Mouse (Mus musculus): ENCODE results near the gene Gm20767. TPM values are rescaled to one million over a fixed set of nuclear protein-coding genes. Genes with fewer than 3 reads are reported as not detected.
"Not testable (repeated sequence)": the region's sequence is repeated elsewhere in the genome, so short reads cannot be mapped to it uniquely, and the experiment has no call there.

The Gm20767 gene
- polyA plus RNA-seq, 1 experiment from 2014 or later, result not detected

DNA sequence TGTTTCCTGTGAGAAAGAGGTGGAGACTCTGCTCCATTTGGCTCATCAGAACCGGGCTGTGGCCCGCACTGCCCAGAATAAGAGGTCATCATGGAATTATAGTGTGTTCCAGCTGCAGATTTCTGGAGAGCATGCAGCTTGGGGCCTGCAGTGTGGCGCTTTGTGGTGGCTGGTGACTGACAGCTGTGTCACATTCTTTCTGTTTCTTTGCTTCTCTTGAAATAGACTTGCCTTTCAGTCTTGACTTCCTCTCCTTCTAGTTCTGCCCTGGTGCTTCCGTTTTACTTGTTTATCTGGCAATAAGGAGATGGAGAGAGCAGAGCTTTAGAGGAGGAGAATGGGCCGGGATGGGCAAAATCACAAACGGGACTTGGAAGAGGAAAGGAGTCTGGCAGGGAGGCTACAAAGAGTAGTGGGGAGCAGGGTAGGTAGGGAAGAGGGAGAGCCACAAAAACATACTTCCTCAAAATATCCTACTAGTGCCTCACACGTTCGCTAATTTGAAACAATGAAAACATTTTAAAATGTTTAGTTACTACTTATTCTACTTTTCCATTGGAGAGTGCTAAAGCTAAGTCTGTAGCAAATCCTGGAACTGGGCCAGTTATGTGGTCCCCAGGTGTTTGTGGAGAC is 56.3 kb downstream of the Gm20767 start:
- not testable (repeated sequence) for ATAC-seq (ENCODE audit: low FRiP score); H3K4me1 ChIP-seq; H3K27me3 ChIP-seq; H3K4me3 ChIP-seq (replicated peaks); H3K9me3 ChIP-seq; H3K4me2 ChIP-seq; H3K27ac ChIP-seq; H3K36me3 ChIP-seq (replicated peaks); H3K9ac ChIP-seq
- 92% methylated on average over 7 of the region's 8 CpGs for WGBS

Other genes starting within 250 kb of the Gm20767 start
- gene Tcstv1, start 245.5 kb upstream of the Gm20767 start, polyA plus RNA-seq (2016; fragmentation: Nextera tagmentation; extraction: Ambion mirVana), result not detected in 2 replicates
- not detected in 2 replicates for gene Gm21761, start 211.0 kb upstream of the Gm20767 start, polyA plus RNA-seq (2016; fragmentation: Nextera tagmentation; extraction: Ambion mirVana)
- gene B020031M17Rik, start 189.4 kb upstream of the Gm20767 start, polyA plus RNA-seq (2016; fragmentation: Nextera tagmentation; extraction: Ambion mirVana), result not detected in 2 replicates
- not detected in 2 replicates for gene Gm36079, start 113.2 kb upstream of the Gm20767 start, polyA plus RNA-seq (2016; fragmentation: Nextera tagmentation; extraction: Ambion mirVana)
- not detected in 2 replicates for gene Gm21188, start 88.1 kb upstream of the Gm20767 start, polyA plus RNA-seq (2016; fragmentation: Nextera tagmentation; extraction: Ambion mirVana)
- gene Gm21818, start 32.2 kb downstream of the Gm20767 start, polyA plus RNA-seq (2016; fragmentation: Nextera tagmentation; extraction: Ambion mirVana), result not detected in 2 replicates
- not detected in 2 replicates for gene Gm21762, start 75.7 kb downstream of the Gm20767 start, polyA plus RNA-seq (2016; fragmentation: Nextera tagmentation; extraction: Ambion mirVana)
- gene Gm21731, start 98.9 kb downstream of the Gm20767 start, polyA plus RNA-seq (2016; fragmentation: Nextera tagmentation; extraction: Ambion mirVana), result not detected in 2 replicates
- gene AF067061, start 122.9 kb downstream of the Gm20767 start, polyA plus RNA-seq (2016; fragmentation: Nextera tagmentation; extraction: Ambion mirVana), result not detected in 2 replicates
- not detected in 2 replicates for gene BC147527, start 160.1 kb downstream of the Gm20767 start, polyA plus RNA-seq (2016; fragmentation: Nextera tagmentation; extraction: Ambion mirVana)
- not detected in 2 replicates for gene Tcstv3, start 176.6 kb downstream of the Gm20767 start, polyA plus RNA-seq (2016; fragmentation: Nextera tagmentation; extraction: Ambion mirVana)